Mouse (Mus musculus) brown adipose tissue, adult 24 weeks (tissue): ENCODE results near the gene Olfr545. TPM values are rescaled to one million over a fixed set of nuclear protein-coding genes. Genes with fewer than 3 reads are reported as not detected.
"Not testable (repeated sequence)": the region's sequence is repeated elsewhere in the genome, so short reads cannot be mapped to it uniquely, and the experiment has no call there.

Source experiments
- H3K27ac ChIP-seq: fragments of 200-500 bp; replicated peaks from 2 replicates; pipeline ENCODE4 v1.5.1; 2012; ENCODE audit warnings: low read depth, mild to moderate bottlenecking, low read length
- H3K4me1 ChIP-seq: fragments of 200-500 bp; 2 replicates; pipeline ENCODE4 v1.6.1; 2012; ENCODE audit warnings: low read length, mixed read lengths; ENCODE audit not compliant: control insufficient read depth, insufficient read depth, insufficient read length
- H3K4me3 ChIP-seq: fragments of 200-500 bp; 2 replicates; pipeline ENCODE4 v1.5.1; 2012; ENCODE audit warnings: low read depth, mild to moderate bottlenecking, low read length, moderate library complexity; ENCODE audit not compliant: insufficient read depth
- polyA plus RNA-seq: library from polyadenylated mRNA; stranded (reverse); fragments of >200 nt; gene quantifications from 2 replicates; pipeline ENCODE4 v1.2.4, GENCODE M21; 2012; ENCODE audit not compliant: missing spikeins, insufficient read depth, insufficient read length

The Olfr545 gene
- polyA plus RNA-seq = not detected in 2 replicates

DNA sequence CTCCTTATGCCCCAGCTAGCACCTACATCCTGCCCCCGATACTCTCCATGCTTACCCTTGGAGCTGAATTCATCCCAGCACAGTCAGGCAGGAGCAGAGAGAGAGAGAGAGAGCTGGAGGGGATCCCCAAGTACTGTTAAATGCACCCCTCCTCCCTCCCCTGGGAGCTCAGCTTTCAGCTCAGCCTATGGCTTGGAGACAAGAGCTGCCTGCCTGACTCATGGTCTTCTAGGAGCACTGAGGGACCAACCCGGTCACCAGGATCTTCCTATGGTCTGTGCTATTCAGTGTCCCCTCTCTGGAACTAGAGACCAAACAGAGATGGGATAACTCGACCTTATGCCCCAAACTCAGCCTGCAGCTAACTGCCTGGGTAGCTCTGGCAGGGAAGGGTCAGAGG lies at the start of gene Olfr545:
Olfr545 (minus strand) TSS at position 101 of the 400 bp plus-strand sequence.
- Histone ChIP-seq H3K4me3 (no peak within 1 kb of the TSS), H3K4me1 (no peaks in the 10 kb centered on the region), H3K27ac (no peak within 1 kb of the TSS)

DNA sequence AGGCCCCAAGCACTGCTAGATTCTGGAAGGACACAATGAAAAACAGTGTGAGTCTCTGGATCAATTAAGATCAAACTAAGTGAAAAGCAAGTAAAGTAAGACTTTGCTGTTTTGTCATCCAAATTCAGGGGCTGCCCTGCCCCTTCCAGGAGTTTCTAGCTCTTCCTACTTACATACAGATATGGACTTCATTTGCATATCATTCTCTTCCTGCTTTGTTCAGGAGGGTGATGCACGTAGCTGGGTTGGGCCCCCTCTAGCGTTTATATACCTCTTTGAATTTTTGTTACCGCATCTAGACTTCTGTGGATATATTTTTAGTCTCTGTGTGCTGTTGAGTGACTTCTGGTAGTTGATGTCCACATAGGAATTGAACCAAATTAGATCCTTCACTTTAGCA lies 41.9 kb upstream of the Olfr545 start:
- Histone ChIP-seq H3K4me1 (no peaks in the 10 kb centered on the region), H3K27ac (no peak overlapping the region), H3K4me3 (no peak overlapping the region)

GRCm38 (mm10) chr7:102540596-102540995 lies 41.2 kb upstream of the Olfr545 start, which contains the start of gene Olfr548-ps1:
TSS of gene Olfr548-ps1 (plus strand) at chr7:102540896.
- Histone ChIP-seq H3K4me1 (no peaks in the 10 kb centered on the region), H3K27ac (no peak within 1 kb of the TSS), H3K4me3 (no peak within 1 kb of the TSS)

DNA sequence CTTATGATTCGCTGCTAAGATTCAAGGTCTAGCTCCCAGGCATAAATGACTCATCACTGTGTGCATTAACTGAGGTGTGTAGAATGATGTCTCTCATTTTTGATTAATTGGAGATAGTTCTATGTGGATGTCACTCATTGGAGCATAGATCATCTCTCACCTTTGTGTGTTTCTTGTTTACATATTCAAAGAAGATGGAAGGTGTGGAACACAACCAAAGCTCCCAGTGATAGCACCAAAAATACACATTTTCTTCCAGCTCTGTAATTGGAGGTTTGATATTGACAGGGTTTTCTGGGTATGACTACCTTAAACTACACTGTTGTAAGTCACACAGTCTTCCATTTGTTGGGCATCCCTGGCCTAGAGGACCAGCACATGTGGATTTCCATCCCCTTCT lies 35.1 kb upstream of the Olfr545 start, which contains the start of gene Olfr547:
Olfr547 (plus strand) TSS at position 301 of the 400 bp plus-strand sequence.
- no peaks in the 10 kb centered on the region for H3K4me1 ChIP-seq
- H3K27ac ChIP-seq = no peak within 1 kb of the TSS
- H3K4me3 ChIP-seq = no peak within 1 kb of the TSS

GRCm38 (mm10) chr7:102529052-102529451 lies 29.7 kb upstream of the Olfr545 start:
- Histone ChIP-seq H3K4me1 (no peaks in the 10 kb centered on the region), H3K4me3 (no peak overlapping the region), H3K27ac (no peak overlapping the region)

DNA sequence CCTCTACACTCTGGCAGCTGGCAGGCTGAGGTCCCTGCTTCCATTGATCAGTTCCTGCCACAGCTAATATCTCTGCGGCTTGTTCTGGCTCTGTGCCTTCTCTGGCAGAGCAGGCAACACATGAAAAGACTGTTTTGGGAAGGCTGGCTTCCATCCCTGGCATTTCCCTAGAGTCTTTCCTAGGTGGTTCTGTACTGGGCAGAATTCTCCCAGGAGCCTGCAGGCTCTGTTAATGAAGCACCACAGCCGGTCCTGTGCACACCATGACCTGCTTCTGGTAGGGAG lies 17.6 kb upstream of the Olfr545 start:
- Histone ChIP-seq H3K4me3 (no peak overlapping the region), H3K4me1 (no peaks in the 10 kb centered on the region), H3K27ac (no peak overlapping the region)

GRCm38 (mm10) chr7:102516261-102517050 lies 17.1 kb upstream of the Olfr545 start:
- Histone ChIP-seq H3K27ac (no peak overlapping the region), H3K4me3 (no peak overlapping the region)

DNA sequence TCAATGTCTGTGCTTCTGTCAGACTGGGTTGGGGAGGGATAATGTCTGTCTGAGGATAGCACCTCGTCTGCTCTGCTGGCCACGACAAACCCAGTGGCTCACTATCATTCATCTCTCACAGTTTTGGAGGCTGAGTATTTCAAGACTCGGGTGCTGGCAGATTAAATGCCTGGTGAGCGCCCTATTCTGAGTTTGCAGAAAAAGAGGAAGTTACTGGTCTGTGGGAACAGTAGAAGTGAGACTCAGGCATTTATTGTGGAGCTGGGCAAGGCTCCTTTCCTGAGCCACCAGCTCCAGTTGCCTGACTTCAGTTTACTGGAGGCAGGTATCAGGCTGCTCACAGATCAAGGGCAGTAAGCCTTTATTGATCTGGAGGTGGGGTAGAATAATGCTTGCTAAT lies 14.8 kb upstream of the Olfr545 start:
- no peaks in the 10 kb centered on the region for H3K4me1 ChIP-seq
- H3K27ac ChIP-seq = no peak overlapping the region
- no peak overlapping the region for H3K4me3 ChIP-seq

More at GRCm38 (mm10) chr7:102516261-102517050, 17.1 kb upstream of the Olfr545 start:
- H3K4me1 ChIP-seq = no peaks in the 10 kb centered on the region

GRCm38 (mm10) chr7:102512814-102513435 lies 13.6 kb upstream of the Olfr545 start:
- no peak overlapping the region for H3K27ac ChIP-seq
- peak overlapping the region; percentile 40 for H3K4me3 ChIP-seq
- H3K4me1 ChIP-seq = no peaks in the 10 kb centered on the region

DNA sequence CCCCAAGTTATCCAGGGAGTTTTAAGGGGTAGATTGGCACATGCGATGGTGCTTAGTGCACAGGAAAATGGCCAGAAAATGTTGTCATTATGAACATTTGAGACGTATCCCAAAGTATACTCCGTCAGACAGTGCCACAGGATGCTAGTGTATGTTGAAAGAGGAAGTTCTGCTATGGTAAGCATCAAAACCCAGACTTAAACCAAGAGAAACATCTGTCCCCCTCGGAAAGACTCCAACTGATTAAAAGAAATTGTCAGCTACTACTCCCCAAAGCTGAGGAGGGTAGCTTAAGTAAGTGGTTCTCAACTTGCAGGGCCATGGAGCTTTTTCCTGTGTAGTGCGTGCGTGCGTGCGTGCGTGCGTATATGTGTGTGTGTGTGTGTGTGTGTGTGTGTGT lies 12.6 kb upstream of the Olfr545 start:
- Histone ChIP-seq H3K4me3 (no peak overlapping the region), H3K4me1 (no peaks in the 10 kb centered on the region), H3K27ac (no peak overlapping the region)

DNA sequence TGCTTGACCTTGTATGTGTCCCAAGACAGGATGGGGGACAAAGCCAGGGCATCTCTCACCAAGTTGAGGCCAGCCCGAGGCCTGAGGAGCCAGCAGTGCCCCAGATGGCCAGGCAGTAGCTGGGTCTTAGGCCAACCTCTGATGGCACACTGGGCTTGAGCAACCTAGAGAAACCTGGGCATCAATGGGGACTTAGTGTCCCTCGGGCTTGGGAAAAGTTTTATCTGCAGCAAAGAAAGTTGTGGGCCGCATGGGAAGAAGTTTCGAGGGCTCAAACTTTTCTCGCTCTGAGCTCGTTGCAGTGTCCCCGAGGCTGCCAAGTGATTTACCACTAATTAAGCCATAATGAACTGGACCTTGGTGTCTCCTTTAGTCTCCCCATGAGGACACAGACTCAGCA lies 10.4 kb upstream of the Olfr545 start:
- Histone ChIP-seq H3K27ac (no peak overlapping the region), H3K4me1 (no peaks in the 10 kb centered on the region), H3K4me3 (no peak overlapping the region)

GRCm38 (mm10) chr7:102508666-102509065 lies 9.3 kb upstream of the Olfr545 start:
- Histone ChIP-seq H3K27ac (no peak overlapping the region), H3K4me1 (no peaks in the 10 kb centered on the region), H3K4me3 (no peak overlapping the region)

DNA sequence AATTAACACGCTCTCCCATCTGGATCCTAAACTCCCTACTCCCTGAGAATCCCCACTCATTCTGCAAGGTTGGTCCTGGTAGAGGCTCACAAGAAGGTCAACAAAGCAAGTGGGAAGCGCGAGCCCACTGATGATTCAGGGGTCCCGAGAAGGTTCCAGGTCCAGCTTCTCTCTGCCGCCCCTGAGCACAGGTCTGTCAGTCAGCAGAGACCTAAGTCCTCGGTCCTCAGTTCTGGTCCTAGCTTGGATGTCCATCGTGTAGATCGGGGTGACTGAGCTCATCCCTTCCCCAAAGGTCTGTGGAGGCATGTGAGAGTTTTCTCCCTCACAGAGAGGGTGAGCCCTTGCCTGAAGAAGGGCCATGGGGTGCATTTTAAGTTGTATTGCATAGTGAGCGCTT lies 8.7 kb upstream of the Olfr545 start:
- Histone ChIP-seq H3K27ac (no peak overlapping the region), H3K4me1 (no peaks in the 10 kb centered on the region), H3K4me3 (no peak overlapping the region)

DNA sequence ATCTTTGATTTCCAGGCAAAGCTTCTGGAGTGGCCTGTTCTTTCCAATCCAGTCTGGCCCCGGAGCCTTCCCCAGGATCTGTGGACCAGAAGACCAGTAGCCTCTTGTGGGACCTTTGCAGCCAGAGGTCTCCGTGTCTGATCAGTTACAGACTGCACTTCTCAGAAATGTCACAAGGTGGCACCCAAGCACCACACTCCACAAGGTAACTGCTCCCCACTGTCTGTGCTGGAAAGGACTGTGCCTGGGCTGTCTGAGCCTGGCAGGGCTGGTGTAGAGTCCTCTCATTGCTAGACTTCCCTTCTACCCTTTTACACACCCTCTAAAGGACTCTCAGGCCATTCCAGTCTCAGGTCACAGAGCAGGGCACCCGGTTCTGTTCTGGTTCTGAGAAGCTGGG lies 7.5 kb upstream of the Olfr545 start:
- Histone ChIP-seq H3K4me3 (no peak overlapping the region), H3K27ac (no peak overlapping the region), H3K4me1 (no peaks in the 10 kb centered on the region)

DNA sequence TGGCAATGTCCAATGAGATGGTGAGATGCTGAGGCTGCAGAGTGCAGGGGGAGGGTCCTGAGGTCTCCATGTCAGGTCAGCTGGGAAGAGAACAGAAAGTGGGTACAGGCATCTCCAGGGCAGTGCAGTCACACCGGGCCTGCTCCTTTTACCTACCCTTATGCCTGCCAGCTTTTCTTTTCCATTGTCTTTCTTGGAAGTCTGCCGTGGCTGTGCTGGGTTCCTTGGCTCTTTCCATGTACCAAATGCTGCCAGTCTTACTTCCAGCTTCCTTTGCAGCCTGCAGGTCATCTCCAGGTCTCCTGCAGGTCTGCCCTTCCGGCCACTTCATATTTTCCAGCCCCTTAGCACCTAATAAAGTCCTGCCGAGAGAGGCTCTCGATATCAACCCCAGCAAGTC lies 2.6 kb upstream of the Olfr545 start:
- Histone ChIP-seq H3K4me1 (no peaks in the 10 kb centered on the region), H3K4me3 (no peak overlapping the region), H3K27ac (no peak overlapping the region)

GRCm38 (mm10) chr7:102494416-102494815 lies 5.0 kb downstream of the Olfr545 start:
- not testable (repeated sequence) for H3K4me3 ChIP-seq, H3K4me1 ChIP-seq, H3K27ac ChIP-seq
